8 mouse cellular contexts compared by ENCODE assay signal in genomic region chr15:100443126-100443922, GRCm38 (mm10). TPM values are rescaled to one million over a fixed set of nuclear protein-coding genes. Genes with fewer than 3 reads are reported as not detected.
DNase-seq lines count a peak whose midpoint lies in the region; ATAC-seq lines count a peak whose summit lies in the region.

No protein-coding gene starts in this region.

- DNase-seq in NIH3T3 (ENCODE audit: low read depth): peak; percentile 88
- peak; percentile 81 to 88 for DNase-seq in cerebellum, postnatal 25 days
- peak; percentile 52 to 63 for DNase-seq in frontal cortex, postnatal 25 days (ENCODE audit: low spot score in 2 of 2)
- DNase-seq in hindbrain, embryonic 14.5 days (ENCODE audit: low spot score): peak; percentile 91
- DNase-seq in layer of hippocampus, postnatal 25 days (ENCODE audit: extremely low spot score in 1 of 2, low spot score in 1 of 2): peak; percentile 44 to 63
- peak; percentile 86 for DNase-seq in lung, postnatal 14 days
- peak; percentile 96 for DNase-seq in retina, postnatal 1 day
- DNase-seq in thymus, postnatal 4 days: peak; percentile 87

- H3K9me3 ChIP-seq in hindbrain, embryonic 14.5 days (ENCODE audit: control insufficient read depth, low read length): no peaks in the 10 kb centered on the region

- no peaks in the 10 kb centered on the region for H3K27me3 ChIP-seq in hindbrain, embryonic 14.5 days (ENCODE audit: control insufficient read depth, insufficient read depth, low read length)

- peak; percentile 97 for ATAC-seq in hindbrain, embryonic 14.5 days (ENCODE audit: low FRiP score)

- WGBS in hindbrain, embryonic 14.5 days: 8% methylated on average over 20 of the region's 31 CpGs

- no peaks in the 10 kb centered on the region for H3K36me3 ChIP-seq in hindbrain, embryonic 14.5 days (replicated peaks; ENCODE audit: control insufficient read depth, insufficient read depth)

- peak overlapping the region; percentile 55 for H3K4me2 ChIP-seq in hindbrain, embryonic 14.5 days (replicated peaks)

- H3K4me1 ChIP-seq in hindbrain, embryonic 14.5 days (replicated peaks; ENCODE audit: control insufficient read depth, insufficient read depth, low read length): peaks cover 8% of the 10 kb centered on the region; the same call in 1 of the 2 replicates

- peak overlapping the region; percentile 72 for H3K9ac ChIP-seq in hindbrain, embryonic 14.5 days

- H3K4me3 ChIP-seq in hindbrain, embryonic 14.5 days (replicated peaks; ENCODE audit: low read length): peak overlapping the region; percentile 41

- H3K27ac ChIP-seq in hindbrain, embryonic 14.5 days: peak overlapping the region; percentile 88

RNA-seq across cellular contexts. Expression of gene Slc11a2, which starts 18.5 kb away (rescaled TPM):
- 18.5 and 18.6 TPM in 2 replicates for polyA plus RNA-seq in hindbrain, embryonic 14.5 days (2014; fragmentation: Nextera tagmentation; extraction: Ambion mirVana)
- 10 to 100 TPM; 49.3 to 66.3 TPM for total RNA-seq in layer of hippocampus, postnatal 25 days (2021)

RNA-seq across cellular contexts. Expression of gene Gm5475, which starts 21.4 kb away (rescaled TPM):
- 0.13 and 0.15 TPM in 2 replicates for polyA plus RNA-seq in hindbrain, embryonic 14.5 days (2014; fragmentation: Nextera tagmentation; extraction: Ambion mirVana)
- total RNA-seq in layer of hippocampus, postnatal 25 days (2021): not detected

RNA-seq across cellular contexts. Expression of gene Letmd1, which starts 25.5 kb away (rescaled TPM):
- 49.8 and 52.1 TPM in 2 replicates for polyA plus RNA-seq in hindbrain, embryonic 14.5 days (2014; fragmentation: Nextera tagmentation; extraction: Ambion mirVana)
- total RNA-seq in layer of hippocampus, postnatal 25 days (2021): 10 to 100 TPM; 56.9 to 58.5 TPM

RNA-seq across cellular contexts. Expression of gene Csrnp2, which starts 52.0 kb away (rescaled TPM):
- 43.1 and 46.1 TPM in 2 replicates for polyA plus RNA-seq in hindbrain, embryonic 14.5 days (2014; fragmentation: Nextera tagmentation; extraction: Ambion mirVana)
- total RNA-seq in layer of hippocampus, postnatal 25 days (2021): 10 to 100 TPM; 27.0 to 27.9 TPM

Comparison
In these comparisons a context has a peak if more than half of its experiments do, and no peak if none do; other contexts are left out.
1. Peak in every context shown above with its lines: DNase-seq, ATAC-seq, H3K4me3 ChIP-seq and H3K27ac ChIP-seq.